Mouse (Mus musculus) layer of hippocampus, postnatal 14 days (tissue): ENCODE results near the gene Calr. TPM values are rescaled to one million over a fixed set of nuclear protein-coding genes. Genes with fewer than 3 reads are reported as not detected.
"Not testable (repeated sequence)": the region's sequence is repeated elsewhere in the genome, so short reads cannot be mapped to it uniquely, and the experiment has no call there.

Experiments used
- DNase-seq, 2 experiments: peaks; one replicate each; pipeline ENCODE4 v3.0.0; 2021 to 2022; ENCODE audit warnings: low spot score in 2 of 2, mixed read lengths in 1 of 2
- total RNA-seq, 2 experiments: library from RNA; stranded (reverse); gene quantifications; 2 replicates each; pipeline ENCODE4 v1.2.3; 2021

The Calr gene
- total RNA-seq, 2 experiments from 2014 or later = 453 to 590 TPM

- no peak for DNase-seq
Measured at GRCm38 (mm10) chr8:84845355-84846093, 1.2 kb downstream of the Calr start.

GRCm38 (mm10) chr8:84844397-84845070, 2.2 kb downstream of the Calr start:
- no peak for DNase-seq

- no peak for DNase-seq
Measured at GRCm38 (mm10) chr8:84841514-84841913, 5.2 kb downstream of the Calr start.

GRCm38 (mm10) chr8:84840248-84840999, 6.3 kb downstream of the Calr start, which contains the start of gene Rad23a:
Gene Rad23a (minus strand): TSS chr8:84840665.
- peak; percentile 88 to 95 for DNase-seq

GRCm38 (mm10) chr8:84839875-84840247, 6.9 kb downstream of the Calr start:
- DNase-seq = no peak

- DNase-seq = no peak
Measured at GRCm38 (mm10) chr8:84839411-84839810, 7.3 kb downstream of the Calr start.

- no peak for DNase-seq
Measured at GRCm38 (mm10) chr8:84838513-84838912, 8.2 kb downstream of the Calr start.

- DNase-seq = no peak
Measured at GRCm38 (mm10) chr8:84837912-84838470, 8.7 kb downstream of the Calr start.

- DNase-seq = no peak
Measured at GRCm38 (mm10) chr8:84837149-84837911, 9.4 kb downstream of the Calr start.

GRCm38 (mm10) chr8:84834866-84835855, 11.6 kb downstream of the Calr start:
- peak; percentile 89 to 93 for DNase-seq

- peak; percentile 43 to 73 for DNase-seq
Measured at GRCm38 (mm10) chr8:84834002-84834865, 12.5 kb downstream of the Calr start.

GRCm38 (mm10) chr8:84832759-84833742, 13.7 kb downstream of the Calr start:
- DNase-seq = no peak

GRCm38 (mm10) chr8:84832034-84832717, 14.6 kb downstream of the Calr start:
- DNase-seq = peak in 1 of 2 experiments; percentile 82

- DNase-seq = no peak
Measured at GRCm38 (mm10) chr8:84831490-84831889, 15.2 kb downstream of the Calr start, which contains the start of gene Gadd45gip1. Gene Gadd45gip1 (plus strand): TSS chr8:84831522.

GRCm38 (mm10) chr8:84826518-84826917, 20.2 kb downstream of the Calr start:
- DNase-seq = not testable (repeated sequence)

GRCm38 (mm10) chr8:84825636-84826035, 21.1 kb downstream of the Calr start:
- DNase-seq = no peak

- peak in 1 of 2 experiments; percentile 54 for DNase-seq
Measured at GRCm38 (mm10) chr8:84823653-84824052, 23.1 kb downstream of the Calr start.
